Mouse (Mus musculus): Measurements from ENCODE around the gene Tectb. TPM values are rescaled to one million over a fixed set of nuclear protein-coding genes. Genes with fewer than 3 reads are reported as not detected.
A peak's percentile ranks its signal among the peaks of the same experiment; 100 is the strongest.

The Tectb gene
- total and polyA plus RNA-seq, 3 experiments: not detected

DNA sequence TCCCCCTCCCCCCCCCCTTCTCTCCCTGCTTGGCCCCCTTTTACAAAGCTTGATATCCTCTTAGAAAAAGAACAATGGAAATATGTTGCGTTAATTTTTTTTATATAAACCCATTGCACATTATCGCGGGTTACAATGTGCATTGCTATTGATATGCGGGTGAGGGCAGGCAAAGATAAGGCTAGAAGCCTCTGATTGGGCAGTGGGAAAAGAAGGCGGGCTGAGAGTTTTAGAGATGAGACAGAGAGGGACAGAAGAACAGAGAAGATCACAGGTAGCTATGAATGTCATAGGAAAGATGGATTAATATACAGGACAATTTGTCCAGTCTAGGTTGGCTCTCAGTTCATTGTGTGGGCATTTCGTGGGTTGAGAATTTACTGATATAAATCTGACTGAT, 26.7 kb downstream of the Tectb start (continued):
- TF ChIP-seq JUND (IDR thresholded peaks at IDR 0.05; ENCODE audit: low read depth, low read length): no peak
- 0 out of 2 replicates have a peak, but pooled peaks have one; percentile 9 for TF ChIP-seq ZKSCAN1 (IDR thresholded peaks at IDR 0.05; ENCODE audit: low read depth, low read length)
- TF ChIP-seq TCF12 (IDR thresholded peaks at IDR 0.05; ENCODE audit: low read depth, low read length): peak; percentile 96
- peak; percentile 35; the same call in 1 of the 2 replicates for TF ChIP-seq CHD2 (IDR thresholded peaks at IDR 0.05; ENCODE audit: low read length)
- TF ChIP-seq ZMIZ1 (IDR thresholded peaks at IDR 0.05; ENCODE audit: low read depth, low read length): peak; percentile 82
- TF ChIP-seq MAZ (IDR thresholded peaks at IDR 0.05; ENCODE audit: low read depth, low read length): peak; percentile 79
- TF ChIP-seq KAT2A (conservative IDR thresholded peaks at IDR 0.05; ENCODE audit: low read depth, low read length): no peak

DNA sequence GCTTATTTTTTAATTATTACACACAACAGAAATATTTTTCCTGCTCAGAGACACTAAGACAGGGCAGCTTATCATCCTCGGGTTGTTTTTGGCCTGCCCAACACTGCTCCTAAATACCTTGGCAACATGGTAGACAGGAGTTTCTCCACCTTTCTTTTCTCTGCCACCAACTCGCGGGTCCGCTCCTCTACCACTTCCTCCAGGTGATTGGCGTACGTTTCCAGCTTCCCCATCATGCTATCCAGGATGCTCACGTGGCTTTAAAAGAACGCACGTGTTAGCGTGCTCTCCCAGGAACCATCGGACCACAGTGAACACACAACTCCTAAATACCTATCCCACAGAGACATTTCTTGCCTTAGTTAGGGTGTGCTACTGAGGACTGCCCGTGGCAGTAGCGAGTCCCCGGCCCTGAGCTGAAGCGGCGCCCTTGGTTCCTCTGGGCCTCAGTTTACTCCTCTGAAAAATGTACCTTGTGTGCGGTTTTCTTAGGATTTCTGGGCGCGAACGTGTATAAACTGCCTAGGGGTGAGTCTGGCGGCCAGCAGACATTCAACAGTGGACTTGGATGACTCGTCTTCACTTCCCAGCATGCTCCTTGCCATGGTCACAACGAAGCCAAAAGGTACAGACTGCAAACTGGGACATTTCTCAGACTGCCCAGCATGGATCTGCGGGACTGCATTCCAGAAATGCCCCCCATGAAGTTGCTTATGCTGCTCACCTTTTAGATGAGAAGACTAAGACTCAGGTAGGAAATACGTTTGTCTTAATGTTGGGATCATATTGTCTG, 27.4 kb downstream of the Tectb start:
- TF ChIP-seq TBP (IDR thresholded peaks at IDR 0.05; ENCODE audit: low read depth, low read length) (peak; percentile 74), SMC3 (IDR thresholded peaks at IDR 0.05; ENCODE audit: low read depth, low read length) (peak; percentile 20), SIN3A (IDR thresholded peaks at IDR 0.05; ENCODE audit: low read length) (peak; percentile 81), POLR2AphosphoS2 (IDR thresholded peaks at IDR 0.05; ENCODE audit: low read length) (peak; percentile 49; the same call in 1 of the 2 replicates), TCF12 (IDR thresholded peaks at IDR 0.05; ENCODE audit: low read depth, low read length) (0 out of 2 replicates have a peak, but pooled peaks have one; percentile 16), EP300 (IDR thresholded peaks at IDR 0.05; ENCODE audit: low read depth in 1 of 2, low read length in 2 of 2) (peak in 1 of 2 experiments; percentile 5; a peak in 1 of 4 replicates), MAX (IDR thresholded peaks at IDR 0.05; ENCODE audit: low read length) (peak; percentile 99), ELF1 (IDR thresholded peaks at IDR 0.05; ENCODE audit: low read depth, low read length) (no peak), RCOR1 (IDR thresholded peaks at IDR 0.05; ENCODE audit: low read depth, low read length) (no peak), USF1 (IDR thresholded peaks at IDR 0.05; ENCODE audit: low read depth, low read length) (peak; percentile 87), POLR2A (IDR thresholded peaks at IDR 0.05; ENCODE audit: control insufficient read depth in 1 of 2, insufficient read depth in 1 of 2, low read depth in 1 of 2, low read length in 2 of 2, poor library complexity in 1 of 2) (peak in 1 of 2 experiments; percentile 73; a peak in 2 of 4 replicates), ETS1 (IDR thresholded peaks at IDR 0.05; ENCODE audit: low read depth, low read length) (peak; percentile 78), HCFC1 (IDR thresholded peaks at IDR 0.05; ENCODE audit: low read depth, low read length) (peak; percentile 62), NELFE (IDR thresholded peaks at IDR 0.05; ENCODE audit: low read depth, low read length) (peak; percentile 40; the same call in 1 of the 2 replicates), BHLHE40 (IDR thresholded peaks at IDR 0.05; ENCODE audit: borderline replicate concordance, low read depth, low read length) (peak; percentile 93), GATA1 (IDR thresholded peaks at IDR 0.05; ENCODE audit: low read depth, low read length) (no peak), MXI1 (IDR thresholded peaks at IDR 0.05; ENCODE audit: low read depth, low read length) (peak; percentile 100), MYC (IDR thresholded peaks at IDR 0.05; ENCODE audit: low read depth, low read length) (peak; percentile 100), MYB (IDR thresholded peaks at IDR 0.05; ENCODE audit: low read depth, low read length) (no peak)
- peaks cover 0 to 13% of the 10 kb centered on the region in 2 experiments; a peak in 2 of 4 replicates for H3K36me3 ChIP-seq (ENCODE audit: control insufficient read depth in 1 of 2, insufficient read depth in 2 of 2, low read length in 2 of 2)
- peaks cover 0 to 13% of the 10 kb centered on the region in 2 experiments; a peak in 2 of 4 replicates for H3K4me1 ChIP-seq (ENCODE audit: control insufficient read depth in 1 of 2, insufficient read depth in 2 of 2, low read length in 2 of 2)
- peaks cover 19% of the 10 kb centered on the region for H3K79me2 ChIP-seq (ENCODE audit: control insufficient read depth, insufficient read depth, low read length, poor library complexity)
- no peaks in the 10 kb centered on the region for H3K27me3 ChIP-seq (ENCODE audit: control insufficient read depth in 1 of 2, insufficient read depth in 2 of 2, low read length in 2 of 2)
- no peaks in the 10 kb centered on the region for H3K9me3 ChIP-seq (replicated peaks; ENCODE audit: insufficient read depth, low read length)
- H3K9ac ChIP-seq (ENCODE audit: control insufficient read depth, low read depth, low read length, poor library complexity, severe bottlenecking): peak overlapping the region; percentile 84
- peak overlapping the region; percentile 64 to 65 for H3K4me3 ChIP-seq (ENCODE audit: control insufficient read depth in 1 of 2, insufficient read depth in 1 of 2, low read depth in 2 of 2, low read length in 2 of 2)
- peak overlapping the region; percentile 80 for H3K27ac ChIP-seq (ENCODE audit: control insufficient read depth, low read depth, low read length)
- peak; percentile 91 for DNase-seq (ENCODE audit: low read depth, low spot score)

All from MEL (cell line).